Mouse (Mus musculus) central nervous system, embryonic 11.5 days (tissue): Measurements from ENCODE around the gene Pitpnb. TPM values are rescaled to one million over a fixed set of nuclear protein-coding genes. Genes with fewer than 3 reads are reported as not detected.

Source experiments
- polyA plus RNA-seq: library from polyadenylated mRNA; depleted of rRNA; stranded (reverse); fragments of >200 nt; gene quantifications from 2 replicates; pipeline ENCODE4 v1.2.3, GENCODE M21; 2012; rRNA removed

Gene Pitpnb
- 70.8 and 86.3 TPM in 2 replicates for polyA plus RNA-seq

GRCm38 (mm10) chr5:111330417-111331098 lies at the start of gene Pitpnb:
Gene Pitpnb (plus strand): TSS chr5:111330763.

GRCm38 (mm10) chr5:111416591-111417374 lies 86.2 kb downstream of the Pitpnb start, which contains the start of gene Mn1:
Gene Mn1 (plus strand): TSS chr5:111417362.

Other genes starting within 250 kb of the Pitpnb start
- gene Mn1, start 86.6 kb downstream of the Pitpnb start, polyA plus RNA-seq: 27.5 and 33.2 TPM in 2 replicates